Mouse (Mus musculus): ENCODE data around the gene Nudt15. TPM values are rescaled to one million over a fixed set of nuclear protein-coding genes. Genes with fewer than 3 reads are reported as not detected.

Nudt15 gene
- polyA plus RNA-seq, 1 experiment, result 1.1 TPM

DNA sequence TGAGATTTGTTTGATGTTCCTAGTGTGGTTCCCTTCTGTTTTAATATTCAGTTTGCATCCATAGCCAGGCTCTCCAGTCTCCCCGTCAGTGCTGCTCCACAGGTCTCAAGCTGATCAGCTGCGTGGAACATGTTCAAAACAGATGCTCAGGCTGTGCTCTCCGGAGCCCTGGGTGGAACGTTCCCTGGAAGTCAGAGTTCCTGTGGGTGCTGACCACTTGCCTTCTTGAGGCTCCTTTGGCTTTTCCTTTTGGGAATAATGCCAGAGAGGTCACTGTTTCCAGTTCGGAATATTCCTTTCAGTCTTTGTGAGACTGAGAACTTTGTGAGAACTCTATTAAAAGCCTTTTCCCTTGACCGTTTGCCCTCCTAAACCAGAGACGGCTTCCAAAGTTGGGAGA is 72.5 kb downstream of the Nudt15 start:
- no peak for DNase-seq (ENCODE audit: low read depth, low spot score)
- whole genome bisulfite sequencing, result 76% methylated on average over 7 of the region's 7 CpGs

GRCm38 (mm10) chr14:73474636-73475093 is 73.4 kb downstream of the Nudt15 start:
- peak; percentile 36 for DNase-seq (ENCODE audit: low read depth, low spot score)
- WGBS, result 8% methylated on average over 7 of the region's 7 CpGs

- 26% methylated on average over 3 of the region's 3 CpGs for WGBS
- DNase-seq (ENCODE audit: low read depth, low spot score), result no peak
These were observed 74.2 kb downstream of the Nudt15 start for GRCm38 (mm10) chr14:73473670-73474460.

DNA sequence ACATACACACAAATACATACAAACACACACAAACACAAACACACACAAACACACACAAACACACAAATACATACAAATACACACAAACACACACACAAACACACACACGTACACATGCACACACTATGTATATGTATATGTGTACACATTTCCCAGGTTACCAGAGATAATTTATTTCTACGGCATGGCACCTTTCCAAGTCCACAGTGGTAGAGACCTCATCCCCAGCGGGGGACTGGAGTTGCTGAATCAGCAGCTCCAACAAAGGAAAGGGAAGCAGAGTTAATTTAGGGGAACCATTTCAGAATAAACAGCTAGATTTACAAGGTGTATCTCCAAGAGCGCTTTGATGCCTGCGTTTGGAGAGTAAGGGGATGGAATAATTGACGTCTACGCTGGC is 75.8 kb downstream of the Nudt15 start:
- no peak for DNase-seq (ENCODE audit: low read depth, low spot score)
- WGBS, result 68% methylated on average over 7 of the region's 7 CpGs

DNA sequence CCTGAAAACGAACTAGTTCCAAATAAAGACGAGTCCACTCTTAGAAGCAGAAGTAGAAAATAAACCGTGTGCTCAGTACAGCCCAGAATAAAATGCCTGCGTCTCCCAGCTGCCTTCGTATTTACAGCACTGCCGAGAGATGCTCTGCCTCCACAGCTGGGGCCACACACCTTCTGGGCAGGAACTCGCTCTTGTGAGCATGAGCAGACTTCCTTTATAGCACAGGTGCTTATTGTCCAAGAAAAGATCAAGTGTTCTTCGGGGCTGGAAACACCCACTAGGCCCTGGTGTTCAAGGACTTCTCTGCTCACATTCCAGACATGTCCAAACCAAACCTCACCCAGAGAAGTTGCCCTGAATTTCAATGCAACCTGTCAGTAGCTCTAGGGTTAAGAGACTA is 77.4 kb downstream of the Nudt15 start:
- no peak for DNase-seq (ENCODE audit: low read depth, low spot score)
- WGBS, result 33% methylated on average over 8 of the region's 8 CpGs

GRCm38 (mm10) chr14:73469506-73469905 is 78.5 kb downstream of the Nudt15 start:
- no peak for DNase-seq (ENCODE audit: low read depth, low spot score)
- WGBS, result 92% methylated on average over 7 of the region's 7 CpGs

Other genes starting within 250 kb of the Nudt15 start
- gene Rb1, start 222.4 kb downstream of the Nudt15 start, polyA plus RNA-seq (2012; rRNA removed), result 5.0 and 9.0 TPM in 2 replicates
- 734 and 912 TPM in 2 replicates for gene Itm2b, start 163.0 kb downstream of the Nudt15 start, polyA plus RNA-seq (2012; rRNA removed)
- gene Med4, start 38.2 kb downstream of the Nudt15 start, polyA plus RNA-seq (2012; rRNA removed), result 12.3 and 13.5 TPM in 2 replicates
- 17.3 and 28.0 TPM in 2 replicates for gene Sucla2, start 22.9 kb downstream of the Nudt15 start, polyA plus RNA-seq (2012; rRNA removed)
- not detected in 2 replicates for gene Gm21750, start 113.0 kb upstream of the Nudt15 start, polyA plus RNA-seq (2012; rRNA removed)